Mouse (Mus musculus): ENCODE measurements at regions not wholly inside any gene's neighbourhood (a gene's known extent, or its start where the extent isn't known, plus 50 kb on each side); places are given as distances from the start of the nearest gene placed in this dataset.

DNA sequence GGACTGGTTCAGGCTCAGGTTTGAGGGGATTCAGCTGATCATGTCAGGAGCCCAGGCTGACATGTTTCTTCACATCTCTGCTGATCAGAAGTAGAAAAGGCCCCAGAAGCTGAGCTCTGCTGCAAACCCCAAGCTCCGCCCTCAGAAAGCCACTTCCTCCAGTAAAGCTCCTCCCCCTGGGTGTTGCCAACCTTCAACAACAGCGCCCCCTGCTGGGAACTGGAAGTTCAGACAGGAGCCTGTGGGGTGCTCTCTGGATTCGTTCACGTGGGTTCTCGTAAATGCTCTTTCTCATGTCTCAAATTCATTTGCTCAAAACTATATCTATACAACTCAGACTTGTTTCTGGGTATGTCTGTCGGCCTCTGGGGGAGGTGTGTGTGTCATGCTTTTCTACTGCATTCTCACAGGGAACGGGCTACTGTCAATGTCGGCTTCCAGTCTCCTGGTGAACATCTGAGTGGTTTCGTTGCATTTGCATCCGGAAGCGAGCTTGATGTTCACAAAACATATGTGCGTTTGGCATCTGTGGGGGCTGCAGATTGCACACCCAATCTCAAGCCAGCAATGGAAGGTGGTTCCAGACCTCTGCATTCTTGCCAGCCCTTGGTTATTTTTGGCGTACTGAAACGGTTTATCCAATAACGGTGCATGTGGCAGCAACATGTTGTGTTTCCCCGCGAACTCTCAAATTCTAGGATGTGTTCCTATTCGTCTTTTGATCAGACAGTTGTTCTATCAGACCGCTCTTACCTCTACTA, 174.3 kb downstream of the Cryba4 start:
- no peak overlapping the region for H3K27ac ChIP-seq (replicated peaks; ENCODE audit: low read depth, low read length)

DNA sequence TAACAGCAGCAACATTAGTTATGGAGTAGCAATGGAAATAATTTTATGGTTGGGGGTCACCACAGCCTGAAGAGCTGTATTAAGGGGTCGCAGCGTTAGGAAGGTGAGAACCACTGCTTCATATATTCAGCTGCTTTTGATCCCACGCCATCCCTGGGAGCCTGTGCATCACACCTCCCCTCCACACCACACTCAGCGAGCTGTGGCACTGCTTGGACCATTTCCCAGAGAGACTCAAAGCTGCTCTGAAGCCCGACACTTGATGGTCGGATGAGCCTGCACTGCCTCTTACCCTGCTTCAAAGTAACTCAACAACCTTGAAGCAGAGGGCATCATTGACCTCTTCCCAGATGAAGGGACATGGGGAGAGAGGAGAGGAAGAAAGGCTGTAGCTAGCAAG, 171.3 kb downstream of the Cryba4 start:
- H3K4me3 ChIP-seq (ENCODE audit: insufficient read depth, low read depth, low read length): no peak overlapping the region
- no peaks in the 10 kb centered on the region for H3K4me1 ChIP-seq (ENCODE audit: control insufficient read depth, insufficient read depth, insufficient read length, low read length)
- no peak overlapping the region for H3K27ac ChIP-seq (replicated peaks; ENCODE audit: low read depth, low read length)

More for the DNA sequence above, 174.3 kb downstream of the Cryba4 start:
- Histone ChIP-seq H3K4me1 (ENCODE audit: control insufficient read depth, insufficient read depth, insufficient read length, low read length) (no peaks in the 10 kb centered on the region), H3K4me3 (ENCODE audit: insufficient read depth, low read depth, low read length) (no peak overlapping the region)

GRCm38 (mm10) chr5:112091867-112092535, 160.3 kb downstream of the Cryba4 start:
- Histone ChIP-seq H3K4me3 (ENCODE audit: insufficient read depth, low read depth, low read length) (no peak overlapping the region), H3K27ac (replicated peaks; ENCODE audit: low read depth, low read length) (no peak overlapping the region), H3K4me1 (ENCODE audit: control insufficient read depth, insufficient read depth, insufficient read length, low read length) (no peaks in the 10 kb centered on the region)

- Histone ChIP-seq H3K4me3 (ENCODE audit: insufficient read depth, low read depth, low read length) (no peak overlapping the region), H3K27ac (replicated peaks; ENCODE audit: low read depth, low read length) (no peak overlapping the region), H3K4me1 (ENCODE audit: control insufficient read depth, insufficient read depth, insufficient read length, low read length) (no peaks in the 10 kb centered on the region)
Measured at GRCm38 (mm10) chr5:112093905-112094571, 158.3 kb downstream of the Cryba4 start.

GRCm38 (mm10) chr5:112098469-112099085, 153.7 kb downstream of the Cryba4 start:
- Histone ChIP-seq H3K4me1 (ENCODE audit: control insufficient read depth, insufficient read depth, insufficient read length, low read length) (no peaks in the 10 kb centered on the region), H3K4me3 (ENCODE audit: insufficient read depth, low read depth, low read length) (no peak overlapping the region), H3K27ac (replicated peaks; ENCODE audit: low read depth, low read length) (no peak overlapping the region)

DNA sequence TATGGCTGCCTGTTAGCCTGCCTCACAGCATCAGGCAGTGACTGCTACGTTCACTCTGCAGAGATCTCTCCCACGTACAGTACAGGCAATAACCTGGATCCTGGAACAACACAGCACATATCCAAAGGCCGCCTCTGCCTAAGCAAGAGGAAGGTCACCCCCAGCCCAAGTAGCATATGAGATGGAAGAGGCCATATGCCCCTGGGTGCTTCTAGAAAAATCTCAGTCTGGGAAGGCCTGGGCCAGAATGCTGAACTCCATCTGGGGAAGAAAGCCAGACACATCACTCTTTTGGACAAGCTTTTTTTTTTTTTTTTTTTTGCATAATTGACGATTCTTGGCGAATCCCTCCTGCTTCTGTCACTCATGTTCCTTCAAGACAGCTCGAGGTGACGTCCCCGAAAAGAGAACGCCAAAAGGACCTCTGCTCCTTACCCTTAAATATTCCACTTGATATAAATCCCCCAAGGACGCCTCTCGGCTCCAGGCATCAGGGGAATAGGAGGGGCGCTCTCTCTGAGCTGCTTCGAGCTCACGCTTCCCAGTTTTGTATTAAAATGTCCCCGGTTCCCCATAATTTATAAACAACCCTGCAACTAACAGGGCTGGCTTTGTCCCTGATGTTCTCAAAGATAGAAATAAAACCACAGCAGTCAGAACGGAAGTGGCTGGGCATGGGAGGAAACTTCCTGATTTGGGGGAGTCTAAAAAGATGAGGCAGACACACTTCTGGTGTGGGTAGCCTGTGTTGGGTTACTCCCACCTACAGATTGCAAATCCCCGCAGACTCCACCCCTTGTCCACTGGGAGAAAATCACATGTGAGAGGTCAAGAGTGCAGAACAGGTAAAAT, 150.4 kb downstream of the Cryba4 start:
- Histone ChIP-seq H3K4me3 (ENCODE audit: insufficient read depth, low read depth, low read length) (no peak overlapping the region), H3K27ac (replicated peaks; ENCODE audit: low read depth, low read length) (no peak overlapping the region), H3K4me1 (ENCODE audit: control insufficient read depth, insufficient read depth, insufficient read length, low read length) (no peaks in the 10 kb centered on the region)

- H3K27ac ChIP-seq (replicated peaks; ENCODE audit: low read depth, low read length): no peak overlapping the region
- H3K4me1 ChIP-seq (ENCODE audit: control insufficient read depth, insufficient read depth, insufficient read length, low read length): no peaks in the 10 kb centered on the region
- H3K4me3 ChIP-seq (ENCODE audit: insufficient read depth, low read depth, low read length): no peak overlapping the region
Measured at GRCm38 (mm10) chr5:112110306-112110969, 141.9 kb downstream of the Cryba4 start.

- Histone ChIP-seq H3K4me3 (ENCODE audit: insufficient read depth, low read depth, low read length) (no peak overlapping the region), H3K27ac (replicated peaks; ENCODE audit: low read depth, low read length) (no peak overlapping the region), H3K4me1 (ENCODE audit: control insufficient read depth, insufficient read depth, insufficient read length, low read length) (no peaks in the 10 kb centered on the region)
Measured at GRCm38 (mm10) chr5:112120766-112121165, 131.6 kb downstream of the Cryba4 start.

DNA sequence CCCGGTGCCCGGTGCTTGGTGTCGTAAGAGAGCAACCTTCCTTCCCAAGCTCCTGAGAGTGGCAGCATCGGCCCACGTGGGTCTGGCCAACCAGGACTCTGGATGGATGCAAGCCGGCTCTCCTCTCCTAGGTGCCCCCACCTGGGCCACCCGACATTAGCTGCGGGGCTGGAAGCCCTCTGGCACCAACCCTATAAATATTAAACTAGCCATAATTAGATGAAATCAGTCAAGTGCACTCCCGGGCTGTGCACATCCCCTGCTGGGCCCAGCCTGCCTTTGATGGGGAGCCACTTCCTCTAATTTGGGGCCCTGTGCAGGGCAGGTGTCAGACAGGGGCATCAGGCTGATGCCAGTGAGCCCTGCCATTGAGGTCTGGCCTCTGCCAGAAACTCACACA, 130.8 kb downstream of the Cryba4 start:
- Histone ChIP-seq H3K4me1 (ENCODE audit: control insufficient read depth, insufficient read depth, insufficient read length, low read length) (no peaks in the 10 kb centered on the region), H3K4me3 (ENCODE audit: insufficient read depth, low read depth, low read length) (no peak overlapping the region), H3K27ac (replicated peaks; ENCODE audit: low read depth, low read length) (no peak overlapping the region)

DNA sequence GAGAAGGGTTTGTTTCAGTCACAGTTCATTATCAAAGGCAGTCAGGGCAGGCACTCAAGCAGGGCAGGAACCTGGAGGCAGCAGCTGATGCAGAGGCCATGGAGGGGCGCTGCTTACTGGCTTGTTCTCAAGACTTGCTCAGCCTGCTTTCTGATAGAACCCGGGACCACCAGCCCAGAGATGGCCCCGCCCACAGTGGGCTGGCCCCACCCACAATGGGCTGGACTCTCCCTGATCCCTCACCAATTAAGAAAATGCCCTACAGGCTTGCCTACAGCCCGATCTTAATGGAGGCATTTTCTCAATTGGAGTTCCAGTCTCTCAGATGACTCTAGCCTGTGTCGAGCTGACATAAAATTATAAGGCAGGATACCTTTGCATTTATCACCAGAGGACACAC, 129.7 kb downstream of the Cryba4 start:
- Histone ChIP-seq H3K4me3 (ENCODE audit: insufficient read depth, low read depth, low read length) (no peak overlapping the region), H3K4me1 (ENCODE audit: control insufficient read depth, insufficient read depth, insufficient read length, low read length) (no peaks in the 10 kb centered on the region), H3K27ac (replicated peaks; ENCODE audit: low read depth, low read length) (no peak overlapping the region)

GRCm38 (mm10) chr5:112127171-112127570, 125.1 kb downstream of the Cryba4 start:
- no peak overlapping the region for H3K4me3 ChIP-seq (ENCODE audit: insufficient read depth, low read depth, low read length)
- H3K4me1 ChIP-seq (ENCODE audit: control insufficient read depth, insufficient read depth, insufficient read length, low read length): no peaks in the 10 kb centered on the region
- H3K27ac ChIP-seq (replicated peaks; ENCODE audit: low read depth, low read length): no peak overlapping the region

DNA sequence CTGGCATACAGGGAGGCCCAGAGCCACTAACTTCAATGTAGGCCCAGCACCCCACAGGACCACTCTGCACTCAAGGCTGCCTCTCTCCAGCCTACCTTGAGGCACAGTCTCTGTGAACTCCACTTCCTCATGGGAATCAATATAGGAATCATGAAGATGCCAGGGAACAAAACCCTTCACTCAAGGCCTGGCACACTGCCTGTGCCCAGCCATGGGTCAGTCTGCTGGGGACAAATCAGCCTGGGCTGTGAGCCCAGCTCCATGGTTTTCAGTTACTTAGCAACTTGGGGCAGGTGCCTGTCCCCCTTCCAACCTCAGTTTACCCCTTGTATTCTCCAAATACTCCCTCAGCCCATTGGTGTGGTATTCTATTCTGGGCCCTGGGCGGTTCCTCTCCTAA, 119.6 kb downstream of the Cryba4 start:
- no peaks in the 10 kb centered on the region for H3K4me1 ChIP-seq (ENCODE audit: control insufficient read depth, insufficient read depth, insufficient read length, low read length)

GRCm38 (mm10) chr5:112133688-112134573, 118.4 kb downstream of the Cryba4 start:
- no peak overlapping the region for H3K27ac ChIP-seq (replicated peaks; ENCODE audit: low read depth, low read length)
- H3K4me1 ChIP-seq (ENCODE audit: control insufficient read depth, insufficient read depth, insufficient read length, low read length): no peaks in the 10 kb centered on the region
- no peak overlapping the region for H3K4me3 ChIP-seq (ENCODE audit: insufficient read depth, low read depth, low read length)

More for the DNA sequence above, 119.6 kb downstream of the Cryba4 start:
- Histone ChIP-seq H3K4me3 (ENCODE audit: insufficient read depth, low read depth, low read length) (no peak overlapping the region), H3K27ac (replicated peaks; ENCODE audit: low read depth, low read length) (no peak overlapping the region)
